Mouse (Mus musculus) midbrain, embryonic 11.5 days (tissue): ENCODE measurements at regions not wholly inside any gene's neighbourhood (a gene's known extent, or its start where the extent isn't known, plus 50 kb on each side); places are given as distances from the start of the nearest gene placed in this dataset.

Source experiments
- ATAC-seq: fragments of 200-750 bp; cut with Nextera tagmentation; 2 replicates; pipeline ENCODE4 v1.8.0; 2017; ENCODE audit warnings: moderate TSS enrichment, moderate library complexity; ENCODE audit not compliant: low FRiP score
- DNase-seq: peaks from one replicate; pipeline ENCODE4 v3.0.0; 2015; ENCODE audit warnings: low spot score; ENCODE audit errors: missing footprints
- H3K27ac ChIP-seq: fragments of 300-500 bp; sonication (generic); 2 replicates; pipeline ENCODE4 v1.5.1; 2014; ENCODE audit warnings: low read depth, low read length
- H3K27me3 ChIP-seq: fragments of 300-500 bp; sonication (generic); 2 replicates; pipeline ENCODE4 v1.6.1; 2014; ENCODE audit warnings: mild to moderate bottlenecking, low read length, moderate library complexity, mixed read lengths; ENCODE audit not compliant: control insufficient read depth, insufficient read depth
- H3K36me3 ChIP-seq: fragments of 300-500 bp; sonication (generic); 2 replicates; pipeline ENCODE4 v1.6.1; 2014; ENCODE audit warnings: mild to moderate bottlenecking, low read length, moderate library complexity, mixed read lengths; ENCODE audit not compliant: control insufficient read depth, insufficient read depth
- H3K4me1 ChIP-seq: fragments of 300-500 bp; sonication (generic); 2 replicates; pipeline ENCODE4 v1.6.1; 2014; ENCODE audit warnings: low read length; ENCODE audit not compliant: control insufficient read depth, insufficient read depth
- H3K4me2 ChIP-seq: fragments of 300-500 bp; sonication (generic); 2 replicates; pipeline ENCODE4 v1.6.1; 2014; ENCODE audit warnings: mild to moderate bottlenecking, moderate library complexity
- H3K4me3 ChIP-seq: fragments of 300-500 bp; sonication (generic); 2 replicates; pipeline ENCODE4 v1.5.1; 2014; ENCODE audit warnings: low read depth, low read length
- H3K9ac ChIP-seq: fragments of 300-500 bp; sonication (generic); 2 replicates; pipeline ENCODE4 v1.6.1; 2014; ENCODE audit warnings: low read length
- H3K9me3 ChIP-seq: fragments of 300-500 bp; sonication (generic); 2 replicates; pipeline ENCODE4 v1.6.1; 2016; ENCODE audit warnings: low read length; ENCODE audit not compliant: control insufficient read depth
- WGBS: fragments of 180-500 bp; shearing (Covaris S2); extraction: QIAGEN DNeasy Blood & Tissue Kit; methylation state at CpG from one replicate; pipeline ENCODE4 v1.1.7; 2014; 5-methylcytosine and 5-hydroxymethylcytosine counted together

DNA sequence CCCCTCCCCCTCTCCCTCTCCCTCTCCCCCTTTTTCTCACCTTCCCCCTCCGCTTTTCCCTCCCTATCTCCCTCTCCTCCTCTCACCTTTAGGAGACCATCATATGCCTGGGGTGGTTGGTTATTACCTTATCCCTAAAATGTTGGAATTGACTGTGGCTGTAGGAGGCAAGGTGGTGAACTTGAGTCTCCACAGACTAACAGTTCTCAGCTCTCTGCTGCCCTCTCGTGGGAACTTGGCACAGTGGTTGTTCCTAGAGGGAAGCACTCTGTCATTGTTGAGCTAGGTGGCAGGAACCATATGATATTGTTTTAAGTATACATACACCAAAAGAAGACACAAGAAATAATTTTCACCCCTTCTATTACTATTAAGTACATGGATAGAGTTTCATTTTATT is 386.9 kb downstream of the Galc start:
- Histone ChIP-seq H3K4me3 (no peak overlapping the region), H3K9ac (no peak overlapping the region), H3K9me3 (no peaks in the 10 kb centered on the region), H3K27me3 (no peaks in the 10 kb centered on the region), H3K4me2 (no peak overlapping the region), H3K36me3 (no peaks in the 10 kb centered on the region), H3K4me1 (no peaks in the 10 kb centered on the region), H3K27ac (no peak overlapping the region)
- DNase-seq: peak; percentile 95
- WGBS: 8% methylated on average over 2 of the region's 2 CpGs
- peak; percentile 80 for ATAC-seq

DNA sequence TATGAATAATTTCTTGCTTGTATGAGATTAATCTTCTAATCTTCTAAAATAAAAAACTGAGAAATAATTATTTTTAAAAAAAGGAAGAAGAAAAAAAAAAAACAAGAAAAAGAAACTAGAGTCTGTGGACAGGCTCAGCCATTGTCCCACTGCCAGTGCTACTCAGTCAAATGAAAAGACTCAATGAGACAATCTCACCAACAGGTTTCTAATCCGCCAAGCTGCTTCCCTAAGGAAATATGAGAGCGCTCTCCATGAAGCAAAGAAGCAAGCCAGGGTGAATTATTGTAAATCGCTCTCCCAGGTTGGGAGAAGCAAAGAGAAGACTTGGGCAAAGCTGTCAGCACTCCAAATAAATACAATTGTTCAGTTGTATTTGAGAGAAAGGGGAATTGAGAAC is 396.3 kb downstream of the Galc start:
- Histone ChIP-seq H3K9ac (no peak overlapping the region), H3K27ac (no peak overlapping the region), H3K36me3 (no peaks in the 10 kb centered on the region), H3K4me1 (no peaks in the 10 kb centered on the region), H3K9me3 (no peaks in the 10 kb centered on the region), H3K27me3 (no peaks in the 10 kb centered on the region), H3K4me2 (no peak overlapping the region), H3K4me3 (no peak overlapping the region)
- 67% methylated on average over 3 of the region's 3 CpGs for WGBS
- no peak for DNase-seq
- no peak for ATAC-seq

DNA sequence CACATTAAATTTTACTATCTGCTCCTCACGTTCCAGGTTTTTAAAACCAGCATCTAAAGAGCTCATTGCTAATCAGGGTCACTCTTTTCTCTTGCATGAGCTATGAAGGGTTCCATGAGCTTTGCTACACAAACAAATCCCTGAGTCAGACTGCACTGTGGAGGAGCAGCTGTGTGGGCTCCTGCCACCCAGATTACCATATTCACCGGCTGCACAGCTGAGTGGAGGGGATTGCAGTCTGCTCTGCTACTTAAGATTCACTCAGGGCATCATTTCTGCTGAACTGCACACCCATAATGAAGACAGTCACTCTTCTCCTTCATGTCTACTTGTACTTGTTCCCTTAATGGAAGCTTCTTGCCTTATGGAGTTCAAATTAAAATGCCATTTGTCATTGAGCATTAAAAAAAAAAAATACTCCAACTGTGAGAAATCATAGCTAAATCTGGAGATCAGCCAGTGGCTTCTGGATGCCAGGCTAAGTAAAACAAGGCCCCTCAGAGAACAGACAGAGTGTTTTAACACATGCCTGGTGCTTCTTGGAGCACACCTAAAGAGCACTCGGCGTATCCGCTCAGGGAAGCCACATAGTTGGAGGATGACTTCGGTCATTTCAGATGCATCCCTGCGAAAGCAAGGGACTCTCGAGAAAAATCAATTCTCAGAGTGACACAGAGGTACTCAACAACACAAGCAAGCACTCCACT is 422.9 kb downstream of the Galc start:
- peak; percentile 95 for ATAC-seq
- Histone ChIP-seq H3K4me1 (no peaks in the 10 kb centered on the region), H3K4me3 (no peak overlapping the region), H3K4me2 (no peak overlapping the region), H3K36me3 (no peaks in the 10 kb centered on the region), H3K9ac (no peak overlapping the region), H3K9me3 (no peaks in the 10 kb centered on the region), H3K27me3 (no peaks in the 10 kb centered on the region), H3K27ac (no peak overlapping the region; the same call in 1 of the 2 replicates)
- DNase-seq: peak; percentile 84
- 70% methylated on average over 8 of the region's 8 CpGs for WGBS

DNA sequence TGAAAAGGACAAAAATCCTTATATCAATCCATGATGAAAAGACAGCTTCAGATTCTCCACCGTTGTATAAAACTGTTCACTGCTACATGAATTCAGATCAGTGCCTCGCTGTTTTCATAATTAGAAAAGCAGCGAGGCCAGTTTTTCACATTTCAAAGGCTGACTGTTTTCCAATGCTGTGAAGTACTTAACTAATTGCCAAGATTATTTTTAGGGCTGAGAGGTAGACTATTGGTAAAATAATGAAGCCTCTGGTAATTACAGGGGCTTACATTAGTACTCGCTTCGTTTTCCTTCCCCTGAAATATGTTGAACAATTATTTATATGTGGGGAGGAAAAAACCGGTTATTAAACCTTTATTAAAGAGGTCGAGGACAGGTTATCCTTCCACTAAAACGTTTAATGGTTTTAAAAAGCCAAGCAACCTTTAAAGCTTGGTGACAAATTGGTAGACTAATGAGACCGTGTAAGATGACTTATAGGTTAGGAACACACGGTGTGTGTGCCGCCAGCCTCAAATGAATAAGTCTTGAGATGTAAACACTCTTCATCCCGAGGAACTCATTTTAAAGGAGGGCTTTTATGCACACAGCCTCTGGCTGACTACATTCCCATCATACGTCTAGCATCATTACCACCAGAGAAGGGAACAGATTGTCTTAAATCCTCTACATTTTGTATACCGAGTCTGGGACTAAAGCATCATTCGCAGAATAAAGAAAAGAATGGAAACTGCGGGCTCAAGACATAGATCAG is 465.7 kb downstream of the Galc start:
- no peaks in the 10 kb centered on the region for H3K4me1 ChIP-seq
- H3K27me3 ChIP-seq: no peaks in the 10 kb centered on the region
- DNase-seq (no peak), ATAC-seq (no peak)
- H3K9ac ChIP-seq: no peak overlapping the region
- no peak overlapping the region for H3K27ac ChIP-seq
- 73% methylated on average over 16 of the region's 16 CpGs for WGBS
- no peaks in the 10 kb centered on the region for H3K9me3 ChIP-seq
- H3K4me2 ChIP-seq: no peak overlapping the region
- H3K4me3 ChIP-seq: no peak overlapping the region
- no peaks in the 10 kb centered on the region for H3K36me3 ChIP-seq

GRCm38 (mm10) chr12:97783476-97783875 is 475.8 kb downstream of the Galc start:
- H3K27ac ChIP-seq: no peak overlapping the region
- no peaks in the 10 kb centered on the region for H3K9me3 ChIP-seq
- no peak overlapping the region for H3K4me2 ChIP-seq
- DNase-seq (no peak), ATAC-seq (no peak)
- 94% methylated on average over 3 of the region's 3 CpGs for WGBS
- no peaks in the 10 kb centered on the region for H3K4me1 ChIP-seq
- no peaks in the 10 kb centered on the region for H3K36me3 ChIP-seq
- H3K4me3 ChIP-seq: no peak overlapping the region
- no peaks in the 10 kb centered on the region for H3K27me3 ChIP-seq
- H3K9ac ChIP-seq: no peak overlapping the region

DNA sequence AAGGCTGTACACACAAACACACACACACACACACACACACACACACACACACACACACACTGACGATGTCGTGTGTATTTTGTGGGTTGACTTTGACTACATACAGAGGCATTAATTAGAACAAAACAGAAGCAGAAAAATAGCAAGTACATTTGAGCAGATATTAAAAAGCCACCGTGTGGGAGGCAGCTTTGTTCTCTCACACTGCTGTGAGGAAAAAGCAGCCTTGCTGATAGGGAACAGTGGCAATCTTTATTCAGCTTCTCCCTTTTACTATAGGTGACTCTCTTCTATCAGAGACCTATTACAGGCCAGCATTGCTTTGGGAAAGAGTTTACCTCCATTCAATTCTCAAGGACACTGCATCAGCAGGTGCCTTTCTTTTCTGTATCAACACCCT is 500.1 kb downstream of the Galc start:
- H3K4me2 ChIP-seq: no peak overlapping the region
- no peaks in the 10 kb centered on the region for H3K36me3 ChIP-seq
- H3K9ac ChIP-seq: no peak overlapping the region
- 88% methylated on average over 3 of the region's 3 CpGs for WGBS
- no peak overlapping the region for H3K27ac ChIP-seq
- H3K4me3 ChIP-seq: no peak overlapping the region
- no peaks in the 10 kb centered on the region for H3K9me3 ChIP-seq
- no peaks in the 10 kb centered on the region for H3K27me3 ChIP-seq
- H3K4me1 ChIP-seq: no peaks in the 10 kb centered on the region
- DNase-seq: no peak
- no peak for ATAC-seq

DNA sequence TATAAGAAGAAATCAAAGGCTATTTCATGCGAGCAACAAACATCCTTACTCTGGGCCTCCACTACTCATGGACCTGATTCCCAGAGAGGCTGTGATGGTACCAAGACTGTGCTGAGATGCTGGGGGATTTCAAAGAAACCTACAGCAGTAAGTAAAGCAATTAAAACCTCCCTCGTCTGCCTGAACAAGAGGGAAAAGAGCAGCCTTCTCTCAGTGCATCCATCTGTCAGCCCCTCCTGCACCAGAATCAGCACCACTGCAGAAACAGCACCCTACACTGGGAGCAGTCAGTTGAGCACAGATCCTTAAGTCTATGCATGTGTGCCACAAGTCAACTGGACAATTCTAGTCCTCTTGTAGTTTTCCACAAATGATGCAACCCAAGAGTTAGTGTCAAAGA is 500.6 kb downstream of the Galc start:
- DNase-seq (no peak), ATAC-seq (no peak)
- no peak overlapping the region for H3K27ac ChIP-seq
- no peak overlapping the region for H3K4me2 ChIP-seq
- H3K9ac ChIP-seq: no peak overlapping the region
- H3K36me3 ChIP-seq: no peaks in the 10 kb centered on the region
- no peaks in the 10 kb centered on the region for H3K9me3 ChIP-seq
- 61% methylated on average over 2 of the region's 2 CpGs for WGBS
- no peak overlapping the region for H3K4me3 ChIP-seq
- H3K4me1 ChIP-seq: no peaks in the 10 kb centered on the region
- no peaks in the 10 kb centered on the region for H3K27me3 ChIP-seq

DNA sequence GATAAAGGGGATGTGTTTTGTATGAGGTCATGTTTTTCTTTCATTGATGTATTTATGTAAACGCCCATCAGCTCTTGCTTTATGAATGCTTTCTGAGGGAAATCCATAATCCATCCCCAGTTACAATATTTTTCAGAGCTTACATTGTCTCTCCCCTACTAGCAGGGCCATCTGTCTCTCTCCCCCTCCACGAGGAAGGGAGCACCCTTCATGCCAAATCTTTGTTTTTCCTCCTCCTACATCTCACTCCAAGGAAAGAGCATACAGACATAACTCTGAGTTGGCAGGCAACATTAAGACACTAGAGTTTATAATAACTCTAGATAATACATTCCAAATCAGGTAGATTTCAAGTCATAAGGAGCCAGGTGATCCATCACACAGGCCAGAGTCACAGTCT is 509.1 kb downstream of the Galc start:
- H3K27me3 ChIP-seq: no peaks in the 10 kb centered on the region
- H3K9me3 ChIP-seq: no peaks in the 10 kb centered on the region
- no peak overlapping the region for H3K4me3 ChIP-seq
- H3K4me2 ChIP-seq: no peak overlapping the region
- no peaks in the 10 kb centered on the region for H3K36me3 ChIP-seq
- H3K27ac ChIP-seq: no peak overlapping the region
- no peak for ATAC-seq
- DNase-seq: no peak
- H3K9ac ChIP-seq: no peak overlapping the region
- H3K4me1 ChIP-seq: no peaks in the 10 kb centered on the region
- 69% methylated on average over 2 of the region's 2 CpGs for WGBS

GRCm38 (mm10) chr12:97740927-97741326 is 518.3 kb downstream of the Galc start:
- WGBS: 80% methylated on average over 2 of the region's 2 CpGs
- no peak for ATAC-seq

More at GRCm38 (mm10) chr12:97740927-97741326, 518.3 kb downstream of the Galc start:
- no peak for DNase-seq
- no peak overlapping the region for H3K4me3 ChIP-seq
- no peak overlapping the region for H3K27ac ChIP-seq
- H3K27me3 ChIP-seq: no peaks in the 10 kb centered on the region
- no peaks in the 10 kb centered on the region for H3K4me1 ChIP-seq
- H3K4me2 ChIP-seq: no peak overlapping the region
- H3K36me3 ChIP-seq: no peaks in the 10 kb centered on the region
- H3K9me3 ChIP-seq: no peaks in the 10 kb centered on the region
- H3K9ac ChIP-seq: no peak overlapping the region
